Mouse (Mus musculus) embryonic fibroblast, embryonic 13.5 days (primary cell): ENCODE results near the gene Clptm1.

Source experiments
- CTCF ChIP-seq: IDR thresholded peaks from 2 replicates; pipeline ENCODE4 v1.5.1; 2011; ENCODE audit warnings: mild to moderate bottlenecking, control low read depth, low read length, moderate library complexity, borderline replicate concordance; ENCODE audit not compliant: insufficient read depth
- POLR2A ChIP-seq: IDR thresholded peaks from 2 replicates; pipeline ENCODE4 v1.6.1; 2011; ENCODE audit warnings: low read depth, mild to moderate bottlenecking, control low read depth, low read length, moderate library complexity

GRCm38 (mm10) chr7:19663940-19664339 is 893 bp downstream of the Clptm1 start:
- TF ChIP-seq CTCF (no peak), POLR2A (no peak)
